Mouse (Mus musculus): ENCODE measurements around the gene Zkscan16.
A peak's percentile ranks its signal among the peaks of the same experiment; 100 is the strongest.

GRCm38 (mm10) chr4:58999686-59000085, 56.3 kb downstream of the Zkscan16 start:
- TF ChIP-seq USF2 (IDR thresholded peaks at IDR 0.05; ENCODE audit: borderline replicate concordance in 1 of 2, insufficient read depth in 1 of 2, low read depth in 1 of 2, low read length in 2 of 2) (no peak), ZKSCAN1 (IDR thresholded peaks at IDR 0.05; ENCODE audit: low read depth, low read length) (no peak), MEF2A (IDR thresholded peaks at IDR 0.05; ENCODE audit: extremely low read depth, insufficient replicate concordance, low read depth, low read length, poor library complexity, severe bottlenecking) (no peak), CTCF (IDR thresholded peaks at IDR 0.05 in 2 of 3, conservative IDR thresholded peaks at IDR 0.05 in 1 of 3; ENCODE audit: control insufficient read depth in 1 of 3, insufficient read depth in 1 of 3, low read depth in 2 of 3, low read length in 3 of 3, poor library complexity in 1 of 3, severe bottlenecking in 1 of 3) (peak; percentile 92 to 93 (median 93)), POLR2A (IDR thresholded peaks at IDR 0.05; ENCODE audit: control insufficient read depth in 1 of 2, insufficient read depth in 1 of 2, low read depth in 1 of 2, low read length in 2 of 2, poor library complexity in 1 of 2) (no peak), UBTF (IDR thresholded peaks at IDR 0.05; ENCODE audit: borderline replicate concordance, insufficient read depth, low read depth, low read length) (no peak), RCOR1 (IDR thresholded peaks at IDR 0.05; ENCODE audit: low read depth, low read length) (no peak), MAFK (IDR thresholded peaks at IDR 0.05; ENCODE audit: borderline replicate concordance, low read depth, low read length) (no peak), ZNF384 (IDR thresholded peaks at IDR 0.05; ENCODE audit: low read depth, low read length) (no peak)

Data from MEL (cell line).